Mouse (Mus musculus) T-helper 2 cell (primary cell): ENCODE measurements around the gene a.

Source experiments
- in situ Hi-C: fragments of 300-600 bp; cut with MboI, MseI; formaldehyde crosslinking; loops from one replicate; pipeline ENCODE4 v1.15.1; 2025; ENCODE audit warnings: high pct_unique_total_duplicates

Gene a

GRCm38 (mm10) chr2:154782856-154783650, 8.1 kb upstream of the a start:
- in situ Hi-C loops: no loop called here

GRCm38 (mm10) chr2:154785284-154785683, 5.9 kb upstream of the a start:
- in situ Hi-C loops: no loop called here

- in situ Hi-C loops: no loop called here
Measured at GRCm38 (mm10) chr2:154786187-154786586, 5.0 kb upstream of the a start.

GRCm38 (mm10) chr2:154786776-154787175, 4.4 kb upstream of the a start:
- in situ Hi-C loops: no loop called here

- in situ Hi-C loops: no loop called here
Measured at GRCm38 (mm10) chr2:154789381-154789780, 1.8 kb upstream of the a start.

- in situ Hi-C loops: no loop called here
Measured at GRCm38 (mm10) chr2:154789977-154790655, 1.1 kb upstream of the a start.

GRCm38 (mm10) chr2:154791661-154792642, 750 bp downstream of the a start:
- in situ Hi-C loops: no loop called here

GRCm38 (mm10) chr2:154803372-154803771, 12.2 kb downstream of the a start:
- in situ Hi-C loops: no loop called here

GRCm38 (mm10) chr2:154803845-154804244, 12.6 kb downstream of the a start:
- in situ Hi-C loops: no loop called here

- in situ Hi-C loops: loop anchor here (5.0 kb wide), 1 partner anchor 60 kb away; no protein-coding TSS in a partner anchor
Measured at GRCm38 (mm10) chr2:154807689-154808088, 16.5 kb downstream of the a start.

GRCm38 (mm10) chr2:154809107-154809762, 18.0 kb downstream of the a start:
- in situ Hi-C loops: loop anchor here (5.0 kb wide), 1 partner anchor 58 kb away; no protein-coding TSS in a partner anchor

- in situ Hi-C loops: no loop called here
Measured at GRCm38 (mm10) chr2:154810821-154811220, 19.6 kb downstream of the a start.

- in situ Hi-C loops: no loop called here
Measured at GRCm38 (mm10) chr2:154813426-154813825, 22.2 kb downstream of the a start.

GRCm38 (mm10) chr2:154817089-154817488, 25.9 kb downstream of the a start:
- in situ Hi-C loops: no loop called here

- in situ Hi-C loops: no loop called here
Measured at GRCm38 (mm10) chr2:154817788-154818187, 26.6 kb downstream of the a start.

GRCm38 (mm10) chr2:154818599-154818998, 27.4 kb downstream of the a start:
- in situ Hi-C loops: no loop called here

GRCm38 (mm10) chr2:154820346-154820745, 29.1 kb downstream of the a start:
- in situ Hi-C loops: no loop called here

GRCm38 (mm10) chr2:154826054-154826538, 34.9 kb downstream of the a start:
- in situ Hi-C loops: no loop called here

- in situ Hi-C loops: no loop called here
Measured at GRCm38 (mm10) chr2:154827521-154827920, 36.3 kb downstream of the a start.

GRCm38 (mm10) chr2:154832471-154832870, 41.3 kb downstream of the a start:
- in situ Hi-C loops: loop anchor here (10.0 kb wide), 1 partner anchor 68 kb away; no protein-coding TSS in a partner anchor
